In genomic region chr8:125410646-125411045, GRCm38 (mm10) we compare ENCODE assay signal across 21 mouse cellular contexts.
DNase-seq lines count a peak whose midpoint lies in the region; ATAC-seq and TF ChIP-seq lines count a peak whose summit lies in the region.
"Had no signal": no experiment of that assay in that cellular context is flagged by ENCODE, and none has a peak within 500 bp of the region (broad histone marks: within the 10 kb centered on the region; RNA-seq: fewer than 3 reads in every experiment).

No protein-coding gene starts in this region.

- no peaks in the 10 kb centered on the region for H3K9me3 ChIP-seq in heart, embryonic 10.5 days
- peaks cover 6% of the 10 kb centered on the region for H3K9me3 ChIP-seq in liver, postnatal 0 days (ENCODE audit: low read length)
- H3K9me3 ChIP-seq: embryonic facial prominence, embryonic 15.5 days had no signal

- no peak overlapping the region for H3K9ac ChIP-seq in liver, postnatal 0 days (replicated peaks)
- H3K9ac ChIP-seq: embryonic facial prominence, embryonic 15.5 days; heart, embryonic 12.5 days; midbrain, embryonic 12.5 days; neural tube, embryonic 12.5 days had no signal

- H3K27ac ChIP-seq in heart, embryonic 10.5 days = 0 out of 2 replicates have a peak overlapping the region, but pooled peaks have one; percentile 2
- H3K27ac ChIP-seq in macrophage = peak overlapping the region; percentile 40
- H3K27ac ChIP-seq in liver, postnatal 0 days (ENCODE audit: low read depth) = no peak overlapping the region
- H3K27ac ChIP-seq: embryonic facial prominence, embryonic 15.5 days; midbrain, embryonic 12.5 days; neural tube, embryonic 12.5 days had no signal

- no peak for ATAC-seq in liver, postnatal 0 days
- ATAC-seq: hindbrain, embryonic 16.5 days; intestine, embryonic 16.5 days had no signal

- 76% methylated on average over 5 of the region's 5 CpGs for WGBS in heart, embryonic 10.5 days
- 81% methylated on average over 5 of the region's 5 CpGs for WGBS in macrophage (ENCODE audit: missing documents)
- WGBS in liver, postnatal 0 days (ENCODE audit: insufficient replicate concordance) = 54% methylated on average over 5 of the region's 5 CpGs

- no peak for TF ChIP-seq EP300 in liver, postnatal 0 days (IDR thresholded peaks at IDR 0.05; ENCODE audit: low read depth)

- H3K4me1 ChIP-seq in heart, embryonic 10.5 days = peaks cover 67% of the 10 kb centered on the region
- no peaks in the 10 kb centered on the region for H3K4me1 ChIP-seq in liver, postnatal 0 days (ENCODE audit: insufficient read depth)

- peaks cover 3% of the 10 kb centered on the region; the same call in 1 of the 2 replicates for H3K36me3 ChIP-seq in heart, embryonic 10.5 days
- no peaks in the 10 kb centered on the region for H3K36me3 ChIP-seq in macrophage (ENCODE audit: inconsistent target)
- no peaks in the 10 kb centered on the region for H3K36me3 ChIP-seq in liver, postnatal 0 days (replicated peaks; ENCODE audit: insufficient read depth, low read length)
- H3K36me3 ChIP-seq: embryonic facial prominence, embryonic 15.5 days; heart, embryonic 12.5 days; midbrain, embryonic 12.5 days; neural tube, embryonic 12.5 days had no signal

- no peak overlapping the region for H3K4me2 ChIP-seq in liver, postnatal 0 days (ENCODE audit: low read depth, low read length)
- H3K4me2 ChIP-seq: embryonic facial prominence, embryonic 15.5 days; heart, embryonic 12.5 days; liver, embryonic 11.5 days; midbrain, embryonic 12.5 days; neural tube, embryonic 12.5 days had no signal

- TF ChIP-seq CTCF in liver, postnatal 0 days (IDR thresholded peaks at IDR 0.05; ENCODE audit: low read depth) = no peak

- no peak for DNase-seq in heart, embryonic 10.5 days (ENCODE audit: low spot score)
- no peak for DNase-seq in heart, postnatal 25 days (ENCODE audit: low spot score)
- peak; percentile 75 for DNase-seq in 3134 (ENCODE audit: extremely low read depth, insufficient read length, low spot score)
- DNase-seq in brain, adult 2 months (ENCODE audit: low read depth, low spot score) = peak; percentile 50
- no peak for DNase-seq in liver, postnatal 0 days
- DNase-seq in layer of hippocampus, postnatal 25 days (ENCODE audit: extremely low spot score in 1 of 2, low spot score in 1 of 2) = no peak
- no peak for DNase-seq in yolk sac, embryonic 10.5 days (ENCODE audit: low spot score)
- DNase-seq: adrenal gland, adult 2 months; embryo, embryonic 11 days; heart, postnatal 14 days; kidney, postnatal 4 days; layer of hippocampus, adult 9-11 months; right cerebral cortex, postnatal 25 days had no signal

- no peaks in the 10 kb centered on the region for H3K27me3 ChIP-seq in heart, embryonic 10.5 days (ENCODE audit: insufficient read depth, poor library complexity, severe bottlenecking)
- H3K27me3 ChIP-seq in liver, postnatal 0 days (ENCODE audit: insufficient read depth, low read length) = no peaks in the 10 kb centered on the region
- H3K27me3 ChIP-seq: embryonic facial prominence, embryonic 15.5 days; heart, embryonic 12.5 days; midbrain, embryonic 12.5 days had no signal

- intact Hi-C loops in heart, postnatal 25 days (cut with DNase I) = no loop called here

- H3K79me2 ChIP-seq in macrophage (ENCODE audit: inconsistent target) = no peaks in the 10 kb centered on the region

- no peak overlapping the region for H3K4me3 ChIP-seq in heart, embryonic 10.5 days
- H3K4me3 ChIP-seq in macrophage (ENCODE audit: inconsistent target) = no peak overlapping the region
- H3K4me3 ChIP-seq in liver, postnatal 0 days (ENCODE audit: low read depth, low read length) = no peak overlapping the region
- H3K4me3 ChIP-seq: embryonic facial prominence, embryonic 15.5 days; heart, embryonic 12.5 days; midbrain, embryonic 12.5 days; neural tube, embryonic 12.5 days had no signal

Comparison
In these comparisons a context has a peak if more than half of its experiments do, and no peak if none do; other contexts are left out.
1. DNase-seq: peak in 3134 (single experiment) and brain, adult 2 months (single experiment); none in heart, embryonic 10.5 days (single experiment), heart, postnatal 25 days (single experiment), liver, postnatal 0 days (single experiment), layer of hippocampus, postnatal 25 days (0 of 2) and yolk sac, embryonic 10.5 days (single experiment).